Mouse (Mus musculus): ENCODE measurements around the gene Padi2.

- no peak for TF ChIP-seq EP300 (IDR thresholded peaks at IDR 0.05; ENCODE audit: insufficient read depth, low read depth, low read length)
- no peak for TF ChIP-seq POLR2A (IDR thresholded peaks at IDR 0.05; ENCODE audit: insufficient read depth, low read length)
- no peak for TF ChIP-seq CTCF (IDR thresholded peaks at IDR 0.05; ENCODE audit: low read depth, low read length)
These were observed 29.5 kb downstream of the Padi2 start for GRCm38 (mm10) chr4:140935643-140936042.

Data from ES-Bruce4 (cell line).